Mouse (Mus musculus) layer of hippocampus, adult 8-10 months (tissue): ENCODE measurements around the gene Hadhb. TPM values are rescaled to one million over a fixed set of nuclear protein-coding genes. Genes with fewer than 3 reads are reported as not detected.

Source experiments
- DNase-seq, 2 experiments: peaks; one replicate each; pipeline ENCODE4 v3.0.0; 2022; ENCODE audit warnings: low spot score in 2 of 2
- microRNA-seq, 2 experiments: library from miRNA; unstranded; fragments of <30 nt; microRNA quantifications; one replicate each; pipeline ENCODE4 v1.2.0; 2022
- total RNA-seq, 4 experiments: library from RNA; stranded (reverse); gene quantifications; 2 replicates each; pipeline ENCODE4 v1.2.4; 2022

Hadhb gene
- total RNA-seq, 4 experiments from 2014 or later, result 85.7 to 106 (median 100) TPM

DNA sequence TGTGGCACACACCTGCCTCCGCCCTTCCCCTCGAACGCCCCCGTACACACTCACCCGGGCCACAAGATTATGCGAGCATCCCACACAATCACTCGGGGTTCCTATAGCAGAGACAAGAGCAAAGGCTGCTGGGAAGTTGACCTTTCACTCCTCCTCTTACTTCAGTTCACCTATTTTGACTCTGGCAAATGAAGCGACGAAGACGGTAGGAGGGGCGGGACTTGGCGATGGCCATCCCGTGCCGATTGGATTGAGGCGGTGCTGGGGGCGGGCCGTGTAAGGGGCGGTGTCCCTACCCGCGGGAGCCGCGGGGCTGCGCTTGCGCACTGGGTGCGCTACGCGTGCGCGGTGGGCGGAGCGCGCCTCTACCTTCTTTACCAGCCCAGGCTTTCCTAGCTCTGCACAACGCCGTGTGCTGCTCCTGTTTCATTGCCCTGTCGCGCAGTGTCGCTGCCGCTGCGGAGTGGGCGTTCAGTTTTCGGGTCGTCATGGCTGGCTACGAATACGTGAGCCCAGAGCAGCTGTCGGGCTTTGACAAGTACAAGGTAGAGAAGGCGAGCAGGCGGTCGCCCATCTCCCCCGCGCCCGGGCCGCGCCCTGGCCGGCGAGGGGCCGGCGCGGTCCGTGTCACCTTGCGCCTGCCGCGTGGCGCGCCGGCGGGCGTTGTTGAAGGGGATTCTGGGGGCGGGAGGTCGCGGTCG lies 77.4 kb downstream of the Hadhb start, which contains the start of gene Selenoi:
Selenoi (plus strand) TSS at position 311 of the 701 bp plus-strand sequence.
- DNase-seq, result peak; percentile 99

DNA sequence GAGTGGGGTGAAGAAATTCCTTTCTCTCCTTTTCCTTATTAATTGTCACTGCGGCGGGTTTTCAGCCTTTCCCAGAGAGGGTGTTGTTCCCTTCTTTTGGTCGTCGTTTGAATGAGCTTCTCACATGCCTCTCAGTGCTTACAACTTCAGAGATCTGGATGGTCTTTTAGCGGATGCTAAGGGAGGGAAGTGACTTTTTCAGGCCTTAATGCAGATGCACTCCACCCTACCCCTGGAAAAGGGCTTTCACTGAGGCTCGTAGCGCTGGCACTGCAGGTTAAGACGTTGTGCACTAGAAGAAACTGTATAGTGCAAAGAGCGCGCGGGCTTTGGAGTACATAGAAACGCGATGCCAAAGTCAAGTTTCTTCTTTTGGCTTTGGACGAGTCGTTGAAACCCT lies 78.0 kb downstream of the Hadhb start:
- DNase-seq, result peak in 1 of 2 experiments; percentile 15

- DNase-seq, result no peak
These were observed 78.9 kb downstream of the Hadhb start for GRCm38 (mm10) chr5:30233979-30234378.

Small RNA genes within 50 kb of the gene (microRNA-seq; reads per million reads assigned to microRNA genes)
- 1.5 to 3.5 reads per million in 2 experiments for gene Mir1960

Other genes starting within 250 kb of the Hadhb start
- gene Il6, start 142.1 kb upstream of the Hadhb start, total RNA-seq, result not detected
- gene Tyms, start 81.6 kb upstream of the Hadhb start, total RNA-seq, result 1 to 10 TPM; 4.9 to 9.1 (median 6.2) TPM
- 10 to 100 TPM; 13.2 to 14.3 (median 13.7) TPM for gene Garem2, start 50.1 kb upstream of the Hadhb start, total RNA-seq
- 1 to 10 TPM; 2.0 to 3.2 (median 3.0) TPM for gene 3110082J24Rik, start 49.2 kb upstream of the Hadhb start, total RNA-seq
- 10 to 100 TPM; 73.3 to 81.8 (median 74.5) TPM for gene Hadha, start 86 bp upstream of the Hadhb start, total RNA-seq
- not detected for gene Adgrf3, start 50.5 kb downstream of the Hadhb start, total RNA-seq
- gene Selenoi, start 77.3 kb downstream of the Hadhb start, total RNA-seq, result 10 to 100 TPM; 39.2 to 50.7 (median 43.3) TPM
- gene Drc1, start 126.1 kb downstream of the Hadhb start, total RNA-seq, result 10 to 100 TPM in 3 of 4 experiments, 1 to 10 TPM in 1; 9.7 to 13.9 (median 11.4) TPM